In genomic region chr11:101134217-101134865, GRCm38 (mm10) we compare ENCODE assay signal across 16 mouse cellular contexts. TPM values are rescaled to one million over a fixed set of nuclear protein-coding genes. Genes with fewer than 3 reads are reported as not detected.
DNase-seq lines count a peak whose midpoint lies in the region; ATAC-seq and TF ChIP-seq lines count a peak whose summit lies in the region.
"Had no signal": no experiment of that assay in that cellular context is flagged by ENCODE, and none has a peak within 500 bp of the region (broad histone marks: within the 10 kb centered on the region; RNA-seq: fewer than 3 reads in every experiment).

No protein-coding gene starts in this region.

- H3K4me2 ChIP-seq in heart, embryonic 12.5 days, result no peak overlapping the region
- H3K4me2 ChIP-seq in liver, embryonic 16.5 days (ENCODE audit: low read depth, low read length), result no peak overlapping the region
- no peak overlapping the region for H3K4me2 ChIP-seq in liver, embryonic 11.5 days
- H3K4me2 ChIP-seq in hindbrain, postnatal 0 days (ENCODE audit: low read depth, low read length), result no peak overlapping the region
- H3K4me2 ChIP-seq: embryonic facial prominence, embryonic 12.5 days; hindbrain, embryonic 15.5 days; limb, embryonic 13.5 days; midbrain, embryonic 15.5 days had no signal

- no peak overlapping the region for H3K4me3 ChIP-seq in heart, embryonic 10.5 days
- H3K4me3 ChIP-seq in heart, embryonic 12.5 days, result no peak overlapping the region
- no peak overlapping the region for H3K4me3 ChIP-seq in liver, embryonic 16.5 days (ENCODE audit: low read depth, low read length)
- no peak overlapping the region for H3K4me3 ChIP-seq in liver, embryonic 11.5 days (ENCODE audit: low read depth, low read length)
- H3K4me3 ChIP-seq in hindbrain, postnatal 0 days (ENCODE audit: low read length), result no peak overlapping the region
- H3K4me3 ChIP-seq: embryonic facial prominence, embryonic 12.5 days; hindbrain, embryonic 15.5 days; left cerebral cortex, adult 2 months; limb, embryonic 13.5 days; midbrain, embryonic 15.5 days had no signal

- H3K27me3 ChIP-seq in heart, embryonic 10.5 days (ENCODE audit: insufficient read depth, poor library complexity, severe bottlenecking), result no peaks in the 10 kb centered on the region
- no peaks in the 10 kb centered on the region for H3K27me3 ChIP-seq in heart, embryonic 12.5 days (replicated peaks)
- H3K27me3 ChIP-seq in liver, embryonic 16.5 days (ENCODE audit: control insufficient read depth, insufficient read depth, low read depth, low read length), result peaks cover 5% of the 10 kb centered on the region
- peaks cover 8% of the 10 kb centered on the region for H3K27me3 ChIP-seq in liver, embryonic 11.5 days (replicated peaks; ENCODE audit: control insufficient read depth, insufficient read depth, low read length)
- no peaks in the 10 kb centered on the region for H3K27me3 ChIP-seq in hindbrain, postnatal 0 days (ENCODE audit: insufficient read depth, low read length)
- H3K27me3 ChIP-seq: embryonic facial prominence, embryonic 12.5 days; hindbrain, embryonic 15.5 days; limb, embryonic 13.5 days; midbrain, embryonic 15.5 days had no signal

- no peak for ATAC-seq in cerebellum, adult (ENCODE audit: insufficient number of reproducible peaks, low FRiP score, low TSS enrichment)
- no peak for ATAC-seq in heart, embryonic 12.5 days (ENCODE audit: insufficient number of reproducible peaks, low FRiP score)
- peak; percentile 53; the same call in 1 of the 2 replicates for ATAC-seq in liver, embryonic 16.5 days (ENCODE audit: low read depth)
- no peak for ATAC-seq in liver, embryonic 11.5 days (replicated peaks; ENCODE audit: low FRiP score)
- ATAC-seq in hindbrain, postnatal 0 days, result no peak
- ATAC-seq: midbrain, embryonic 15.5 days had no signal

- H3K4me1 ChIP-seq in heart, embryonic 10.5 days, result peaks cover 24% of the 10 kb centered on the region
- H3K4me1 ChIP-seq in heart, embryonic 12.5 days (replicated peaks), result peaks cover 22% of the 10 kb centered on the region
- peaks cover 8% of the 10 kb centered on the region for H3K4me1 ChIP-seq in liver, embryonic 16.5 days (ENCODE audit: control insufficient read depth, low read depth, low read length)
- peaks cover 8% of the 10 kb centered on the region for H3K4me1 ChIP-seq in liver, embryonic 11.5 days (replicated peaks; ENCODE audit: control insufficient read depth, insufficient read depth, low read length)
- H3K4me1 ChIP-seq in hindbrain, postnatal 0 days (ENCODE audit: insufficient read depth, low read length), result no peaks in the 10 kb centered on the region
- H3K4me1 ChIP-seq: embryonic facial prominence, embryonic 12.5 days had no signal

- H3K27ac ChIP-seq in heart, embryonic 10.5 days, result 0 out of 2 replicates have a peak overlapping the region, but pooled peaks have one; percentile 6
- no peak overlapping the region for H3K27ac ChIP-seq in heart, embryonic 12.5 days (ENCODE audit: poor library complexity, severe bottlenecking)
- H3K27ac ChIP-seq in liver, embryonic 16.5 days (ENCODE audit: low read length), result no peak overlapping the region
- H3K27ac ChIP-seq in liver, embryonic 11.5 days (ENCODE audit: low read depth, low read length), result no peak overlapping the region
- H3K27ac ChIP-seq in hindbrain, postnatal 0 days, result no peak overlapping the region
- H3K27ac ChIP-seq: embryonic facial prominence, embryonic 12.5 days; hindbrain, embryonic 15.5 days; left cerebral cortex, adult 2 months; limb, embryonic 13.5 days; midbrain, embryonic 15.5 days had no signal

- no peak for TF ChIP-seq CTCF in hindbrain, postnatal 0 days (IDR thresholded peaks at IDR 0.05; ENCODE audit: low read depth)

- no peaks in the 10 kb centered on the region for H3K36me3 ChIP-seq in heart, embryonic 10.5 days
- no peaks in the 10 kb centered on the region for H3K36me3 ChIP-seq in heart, embryonic 12.5 days
- no peaks in the 10 kb centered on the region for H3K36me3 ChIP-seq in liver, embryonic 16.5 days (ENCODE audit: control insufficient read depth, insufficient read depth)
- no peaks in the 10 kb centered on the region for H3K36me3 ChIP-seq in liver, embryonic 11.5 days (ENCODE audit: control insufficient read depth, insufficient read depth, low read length)
- no peaks in the 10 kb centered on the region for H3K36me3 ChIP-seq in hindbrain, postnatal 0 days (ENCODE audit: insufficient read depth, low read length)
- H3K36me3 ChIP-seq: embryonic facial prominence, embryonic 12.5 days; hindbrain, embryonic 15.5 days; limb, embryonic 13.5 days; midbrain, embryonic 15.5 days had no signal

- H3K9me3 ChIP-seq in heart, embryonic 10.5 days, result no peaks in the 10 kb centered on the region
- no peaks in the 10 kb centered on the region for H3K9me3 ChIP-seq in heart, embryonic 12.5 days (replicated peaks)
- no peaks in the 10 kb centered on the region for H3K9me3 ChIP-seq in liver, embryonic 16.5 days (replicated peaks; ENCODE audit: control insufficient read depth, low read length)
- H3K9me3 ChIP-seq in liver, embryonic 11.5 days (ENCODE audit: control insufficient read depth, low read length), result no peaks in the 10 kb centered on the region
- H3K9me3 ChIP-seq in hindbrain, postnatal 0 days (ENCODE audit: low read length), result no peaks in the 10 kb centered on the region
- H3K9me3 ChIP-seq: embryonic facial prominence, embryonic 12.5 days; hindbrain, embryonic 15.5 days; limb, embryonic 13.5 days; midbrain, embryonic 15.5 days had no signal

- 76% methylated on average over 13 of the region's 13 CpGs for WGBS in heart, embryonic 10.5 days
- WGBS in heart, embryonic 12.5 days, result 71% methylated on average over 13 of the region's 13 CpGs
- 63% methylated on average over 13 of the region's 13 CpGs for WGBS in liver, embryonic 16.5 days (ENCODE audit: insufficient replicate concordance)
- whole genome bisulfite sequencing in liver, embryonic 11.5 days, result 79% methylated on average over 13 of the region's 13 CpGs
- 64% methylated on average over 13 of the region's 13 CpGs for WGBS in hindbrain, postnatal 0 days

- peak; percentile 55 for DNase-seq in cerebellum, adult 11-12 months
- no peak for DNase-seq in heart, embryonic 10.5 days (ENCODE audit: low spot score)
- DNase-seq in liver, embryonic 11.5 days (ENCODE audit: low spot score), result no peak
- peak; percentile 75 to 80 for DNase-seq in adrenal gland, postnatal 36 days
- no peak for DNase-seq in hindbrain, postnatal 0 days (ENCODE audit: low spot score)
- DNase-seq: gastrocnemius, postnatal 36 days; kidney, adult 8-10 months had no signal

- H3K9ac ChIP-seq in heart, embryonic 12.5 days, result no peak overlapping the region
- no peak overlapping the region for H3K9ac ChIP-seq in liver, embryonic 16.5 days (ENCODE audit: low read depth, low read length)
- H3K9ac ChIP-seq in liver, embryonic 11.5 days (ENCODE audit: low read depth, low read length), result no peak overlapping the region
- no peak overlapping the region for H3K9ac ChIP-seq in hindbrain, postnatal 0 days (replicated peaks; ENCODE audit: low read length)
- H3K9ac ChIP-seq: embryonic facial prominence, embryonic 12.5 days; hindbrain, embryonic 15.5 days; limb, embryonic 13.5 days; midbrain, embryonic 15.5 days had no signal

RNA-seq across cellular contexts. Expression of gene Tubg1, which starts 14.6 kb away (rescaled TPM):
- 103 and 110 TPM in 2 replicates for polyA plus RNA-seq in heart, embryonic 10.5 days (2016; fragmentation: Nextera tagmentation; extraction: Ambion mirVana)
- polyA plus RNA-seq in heart, embryonic 12.5 days (2016; fragmentation: Nextera tagmentation; extraction: Ambion mirVana), result 77.3 and 78.8 TPM in 2 replicates
- 34.3 and 36.6 TPM in 2 replicates for polyA plus RNA-seq in liver, embryonic 16.5 days (2015; fragmentation: Nextera tagmentation; extraction: Ambion mirVana)
- 82.3 and 85.3 TPM in 2 replicates for polyA plus RNA-seq in liver, embryonic 11.5 days (2014; fragmentation: Nextera tagmentation; extraction: Ambion mirVana)
- 10 to 100 TPM; 41.3 to 42.7 TPM for total RNA-seq in adrenal gland, postnatal 36 days (2021)
- total RNA-seq in hindbrain, postnatal 0 days (2014; rRNA removed), result 59.3 and 68.3 TPM in 2 replicates
- 71.5 and 72.8 TPM in 2 replicates for polyA plus RNA-seq in hindbrain, postnatal 0 days (2015; fragmentation: Nextera tagmentation; extraction: Ambion mirVana)

RNA-seq across cellular contexts. Expression of gene Retreg3, which starts 14.6 kb away (rescaled TPM):
- 12.6 and 13.0 TPM in 2 replicates for polyA plus RNA-seq in heart, embryonic 10.5 days (2016; fragmentation: Nextera tagmentation; extraction: Ambion mirVana)
- 15.2 and 15.9 TPM in 2 replicates for polyA plus RNA-seq in heart, embryonic 12.5 days (2016; fragmentation: Nextera tagmentation; extraction: Ambion mirVana)
- 11.9 and 12.3 TPM in 2 replicates for polyA plus RNA-seq in liver, embryonic 16.5 days (2015; fragmentation: Nextera tagmentation; extraction: Ambion mirVana)
- polyA plus RNA-seq in liver, embryonic 11.5 days (2014; fragmentation: Nextera tagmentation; extraction: Ambion mirVana), result 11.5 and 12.2 TPM in 2 replicates
- 10 to 100 TPM; 53.2 to 57.2 TPM for total RNA-seq in adrenal gland, postnatal 36 days (2021)
- 56.8 and 68.4 TPM in 2 replicates for total RNA-seq in hindbrain, postnatal 0 days (2014; rRNA removed)
- 23.4 and 24.7 TPM in 2 replicates for polyA plus RNA-seq in hindbrain, postnatal 0 days (2015; fragmentation: Nextera tagmentation; extraction: Ambion mirVana)

RNA-seq across cellular contexts. Expression of gene Tubg2, which starts 21.4 kb away (rescaled TPM):
- 3.0 and 4.2 TPM in 2 replicates for polyA plus RNA-seq in heart, embryonic 10.5 days (2016; fragmentation: Nextera tagmentation; extraction: Ambion mirVana)
- 3.3 and 3.6 TPM in 2 replicates for polyA plus RNA-seq in heart, embryonic 12.5 days (2016; fragmentation: Nextera tagmentation; extraction: Ambion mirVana)
- 0.05 and 0.09 TPM in 2 replicates for polyA plus RNA-seq in liver, embryonic 16.5 days (2015; fragmentation: Nextera tagmentation; extraction: Ambion mirVana)
- polyA plus RNA-seq in liver, embryonic 11.5 days (2014; fragmentation: Nextera tagmentation; extraction: Ambion mirVana), result 1.3 and 1.8 TPM in 2 replicates
- 1 to 10 TPM; 5.9 to 7.0 TPM for total RNA-seq in adrenal gland, postnatal 36 days (2021)
- 29.7 and 40.8 TPM in 2 replicates for total RNA-seq in hindbrain, postnatal 0 days (2014; rRNA removed)
- 57.7 and 62.8 TPM in 2 replicates for polyA plus RNA-seq in hindbrain, postnatal 0 days (2015; fragmentation: Nextera tagmentation; extraction: Ambion mirVana)
- total RNA-seq: megakaryocyte progenitor cell, adult 5-6 weeks had no signal

RNA-seq across cellular contexts. Expression of gene Cntnap1, which starts 36.0 kb away (rescaled TPM):
- 0.39 and 0.44 TPM in 2 replicates for polyA plus RNA-seq in heart, embryonic 10.5 days (2016; fragmentation: Nextera tagmentation; extraction: Ambion mirVana)
- 0.37 and 0.71 TPM in 2 replicates for polyA plus RNA-seq in heart, embryonic 12.5 days (2016; fragmentation: Nextera tagmentation; extraction: Ambion mirVana)
- 0.11 and 0.17 TPM in 2 replicates for polyA plus RNA-seq in liver, embryonic 16.5 days (2015; fragmentation: Nextera tagmentation; extraction: Ambion mirVana)
- 0.34 and 0.40 TPM in 2 replicates for polyA plus RNA-seq in liver, embryonic 11.5 days (2014; fragmentation: Nextera tagmentation; extraction: Ambion mirVana)
- 1 to 10 TPM; 4.6 to 4.9 TPM for total RNA-seq in adrenal gland, postnatal 36 days (2021)
- total RNA-seq in hindbrain, postnatal 0 days (2014; rRNA removed), result 25.4 and 28.9 TPM in 2 replicates
- polyA plus RNA-seq in hindbrain, postnatal 0 days (2015; fragmentation: Nextera tagmentation; extraction: Ambion mirVana), result 5.8 and 6.5 TPM in 2 replicates

RNA-seq across cellular contexts. Expression of gene Plekhh3, which starts 36.8 kb away (rescaled TPM):
- 5.6 and 6.4 TPM in 2 replicates for polyA plus RNA-seq in heart, embryonic 10.5 days (2016; fragmentation: Nextera tagmentation; extraction: Ambion mirVana)
- 10.4 and 10.6 TPM in 2 replicates for polyA plus RNA-seq in heart, embryonic 12.5 days (2016; fragmentation: Nextera tagmentation; extraction: Ambion mirVana)
- polyA plus RNA-seq in liver, embryonic 16.5 days (2015; fragmentation: Nextera tagmentation; extraction: Ambion mirVana), result 1.1 and 1.7 TPM in 2 replicates
- 3.4 and 3.8 TPM in 2 replicates for polyA plus RNA-seq in liver, embryonic 11.5 days (2014; fragmentation: Nextera tagmentation; extraction: Ambion mirVana)
- total RNA-seq in adrenal gland, postnatal 36 days (2021), result 10 to 100 TPM; 21.5 to 30.0 TPM
- total RNA-seq in hindbrain, postnatal 0 days (2014; rRNA removed), result 26.7 and 32.3 TPM in 2 replicates
- polyA plus RNA-seq in hindbrain, postnatal 0 days (2015; fragmentation: Nextera tagmentation; extraction: Ambion mirVana), result 8.8 TPM in 2 replicates

Comparison
In these comparisons a context has a peak if more than half of its experiments do, and no peak if none do; other contexts are left out.
1. DNase-seq: peak in cerebellum, adult 11-12 months (single experiment) and adrenal gland, postnatal 36 days (2 of 2); none in heart, embryonic 10.5 days (single experiment), liver, embryonic 11.5 days (single experiment) and hindbrain, postnatal 0 days (single experiment).
2. RNA of gene Tubg2, which starts 21.4 kb away (polyA plus RNA-seq): 57.7 to 62.8 TPM in hindbrain, postnatal 0 days; 3.0 to 4.2 TPM in heart, embryonic 10.5 days, 3.3 to 3.6 TPM in heart, embryonic 12.5 days, 1.3 to 1.8 TPM in liver, embryonic 11.5 days and 0.05 to 0.09 TPM in liver, embryonic 16.5 days; every median in the first group is over 10 times any median in the second.